Mouse (Mus musculus) thymus, adult 2 months (tissue): ENCODE measurements around the gene Peli3. TPM values are rescaled to one million over a fixed set of nuclear protein-coding genes. Genes with fewer than 3 reads are reported as not detected.

Experiments
- DNase-seq: peaks from one replicate; pipeline ENCODE4 v3.0.0; 2021
- H3K27ac ChIP-seq: fragments of 200-500 bp; 2 replicates; pipeline ENCODE4 v1.5.1; 2012; ENCODE audit warnings: low read length, control low read depth; ENCODE audit not compliant: control insufficient read depth, insufficient read depth
- H3K27me3 ChIP-seq: fragments of 200-500 bp; 2 replicates; pipeline ENCODE4 v1.6.1; 2012; ENCODE audit warnings: mild to moderate bottlenecking, low read length, moderate library complexity, mixed read lengths; ENCODE audit not compliant: control insufficient read depth, insufficient read depth
- H3K36me3 ChIP-seq: fragments of 200-500 bp; 2 replicates; pipeline ENCODE4 v1.6.1; 2012; ENCODE audit warnings: mild to moderate bottlenecking, low read length, moderate library complexity; ENCODE audit not compliant: control insufficient read depth, insufficient read depth
- H3K4me1 ChIP-seq: fragments of 200-500 bp; replicated peaks from 2 replicates; pipeline ENCODE4 v1.6.1; 2012; ENCODE audit warnings: low read length; ENCODE audit not compliant: control insufficient read depth, insufficient read depth
- H3K4me3 ChIP-seq: fragments of 200-500 bp; 2 replicates; pipeline ENCODE4 v1.5.1; 2012; ENCODE audit warnings: mild to moderate bottlenecking, low read length, control low read depth, moderate library complexity; ENCODE audit not compliant: control insufficient read depth, insufficient read depth
- CTCF ChIP-seq: fragments of 200-500 bp; IDR thresholded peaks from 2 replicates; pipeline ENCODE4 v1.5.1; 2012; ENCODE audit warnings: mild to moderate bottlenecking, control low read depth, low read length, moderate library complexity, borderline replicate concordance; ENCODE audit not compliant: control insufficient read depth, poor library complexity, insufficient read depth; ENCODE audit errors: extremely low read depth
- POLR2A ChIP-seq: fragments of 200-500 bp; IDR thresholded peaks from 2 replicates; pipeline ENCODE4 v1.6.1; 2012; ENCODE audit warnings: mild to moderate bottlenecking, low read length, control low read depth, moderate library complexity; ENCODE audit not compliant: control insufficient read depth, poor library complexity, insufficient read depth; ENCODE audit errors: extremely low read depth
- WGBS: fragments of 180-500 bp; shearing (Covaris S2); methylation state at CpG from one replicate; pipeline ENCODE4 v1.1.7; 2018; 5-methylcytosine and 5-hydroxymethylcytosine counted together
- polyA plus RNA-seq: library from polyadenylated mRNA; depleted of rRNA; stranded (reverse); fragments of >200 nt; gene quantifications from 2 replicates; pipeline ENCODE4 v1.2.3, GENCODE M21; 2012

The Peli3 gene
- polyA plus RNA-seq, 1 experiment = 2.3 TPM

GRCm38 (mm10) chr19:4915924-4916603 lies 26.9 kb downstream of the Peli3 start:
- H3K27me3 ChIP-seq = no peaks in the 10 kb centered on the region
- peaks cover 83% of the 10 kb centered on the region for H3K36me3 ChIP-seq
- no peaks in the 10 kb centered on the region for H3K4me1 ChIP-seq
- DNase-seq = no peak
- H3K27ac ChIP-seq = no peak overlapping the region
- TF ChIP-seq CTCF (no peak), POLR2A (no peak)
- no peak overlapping the region for H3K4me3 ChIP-seq
- 97% methylated on average over 15 of the region's 15 CpGs for WGBS

GRCm38 (mm10) chr19:4909376-4909775 lies 33.6 kb downstream of the Peli3 start:
- peaks cover 32% of the 10 kb centered on the region for H3K36me3 ChIP-seq
- WGBS = 97% methylated on average over 7 of the region's 7 CpGs
- DNase-seq = no peak
- H3K4me1 ChIP-seq = peaks cover 7% of the 10 kb centered on the region
- H3K27ac ChIP-seq = no peak overlapping the region
- TF ChIP-seq POLR2A (no peak), CTCF (no peak)
- no peaks in the 10 kb centered on the region for H3K27me3 ChIP-seq
- no peak overlapping the region for H3K4me3 ChIP-seq

DNA sequence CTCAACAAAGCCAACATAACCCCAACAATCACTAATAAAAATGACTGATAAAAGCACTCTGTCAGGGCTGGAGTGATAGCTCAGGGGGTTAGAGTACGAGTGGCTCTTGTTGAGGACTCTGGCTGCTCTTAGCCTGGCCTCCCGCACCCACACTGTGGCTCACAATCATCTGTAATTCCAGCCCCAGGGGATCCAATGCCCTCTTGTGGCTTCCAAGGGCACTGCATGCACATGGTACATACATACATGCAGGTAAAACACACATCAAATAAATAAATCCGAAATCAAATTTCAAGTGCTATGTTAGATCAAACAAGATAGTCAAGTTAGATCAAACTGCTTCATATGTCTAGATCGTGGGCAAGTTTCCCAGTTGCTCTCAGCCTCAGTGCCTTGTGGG lies 34.8 kb downstream of the Peli3 start:
- peak; percentile 20 for DNase-seq
- Histone ChIP-seq H3K27ac (no peak overlapping the region), H3K4me3 (no peak overlapping the region), H3K4me1 (peaks cover 7% of the 10 kb centered on the region), H3K27me3 (no peaks in the 10 kb centered on the region), H3K36me3 (peaks cover 19% of the 10 kb centered on the region)
- TF ChIP-seq POLR2A = no peak
- TF ChIP-seq CTCF = no peak
- 95% methylated on average over 4 of the region's 4 CpGs for WGBS

GRCm38 (mm10) chr19:4905979-4906794 lies 36.7 kb downstream of the Peli3 start, which contains the start of gene Bbs1:
Gene Bbs1 (minus strand): TSS chr19:4906628.
- Histone ChIP-seq H3K4me3 (peak within 1 kb of the TSS; percentile 48), H3K4me1 (peaks cover 7% of the 10 kb centered on the region), H3K36me3 (peaks cover 12% of the 10 kb centered on the region; the same call in 1 of the 2 replicates), H3K27ac (no peak within 1 kb of the TSS), H3K27me3 (no peaks in the 10 kb centered on the region)
- 10% methylated on average over 31 of the region's 31 CpGs for WGBS
- DNase-seq = peak; percentile 71
- no peak for TF ChIP-seq CTCF
- TF ChIP-seq POLR2A = no peak

DNA sequence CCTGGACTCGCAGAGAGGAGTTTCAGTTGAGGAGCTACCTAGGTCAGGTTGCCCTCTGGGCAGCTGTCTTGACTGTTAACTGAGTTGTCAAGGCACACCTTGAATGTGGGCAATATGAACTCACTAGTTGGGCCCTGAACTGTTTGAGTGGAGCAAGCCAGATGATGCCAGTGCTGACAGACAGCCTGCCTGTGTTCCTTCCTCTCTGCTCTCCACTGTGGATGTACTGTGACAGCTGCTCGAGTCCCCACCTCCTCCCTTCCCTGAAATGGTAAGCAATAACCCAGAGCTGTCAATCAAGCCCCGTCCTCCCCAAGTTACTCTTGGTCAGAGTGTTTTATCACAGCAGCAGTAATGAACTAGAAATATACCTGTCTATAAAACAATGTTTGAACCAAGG lies 43.0 kb downstream of the Peli3 start:
- no peak overlapping the region for H3K4me3 ChIP-seq
- no peak overlapping the region for H3K27ac ChIP-seq
- DNase-seq = no peak
- 74% methylated on average over 3 of the region's 3 CpGs for WGBS
- TF ChIP-seq POLR2A (no peak), CTCF (no peak)
- no peaks in the 10 kb centered on the region for H3K36me3 ChIP-seq
- H3K4me1 ChIP-seq = no peaks in the 10 kb centered on the region
- H3K27me3 ChIP-seq = no peaks in the 10 kb centered on the region

GRCm38 (mm10) chr19:4898972-4899371 lies 44.0 kb downstream of the Peli3 start:
- Histone ChIP-seq H3K4me3 (no peak overlapping the region), H3K27ac (no peak overlapping the region), H3K4me1 (no peaks in the 10 kb centered on the region), H3K27me3 (no peaks in the 10 kb centered on the region), H3K36me3 (no peaks in the 10 kb centered on the region)
- 92% methylated on average over 9 of the region's 9 CpGs for WGBS
- no peak for DNase-seq
- no peak for TF ChIP-seq CTCF
- no peak for TF ChIP-seq POLR2A
